Mouse (Mus musculus): Measurements from ENCODE around the gene Trpc1. TPM values are rescaled to one million over a fixed set of nuclear protein-coding genes. Genes with fewer than 3 reads are reported as not detected.
A peak's percentile ranks its signal among the peaks of the same experiment; 100 is the strongest.

The Trpc1 gene
- polyA plus RNA-seq (2016; fragmentation: Nextera tagmentation; extraction: Ambion mirVana): 0.90 and 1.4 TPM in 2 replicates

GRCm38 (mm10) chr9:95750037-95750511, at the start of gene Trpc1:
Trpc1 (minus strand) TSS chr9:95750375.
- Histone ChIP-seq H3K36me3 (no peaks in the 10 kb centered on the region), H3K27me3 (ENCODE audit: low read depth, poor library complexity, severe bottlenecking) (peaks cover 35% of the 10 kb centered on the region), H3K9me3 (replicated peaks) (no peaks in the 10 kb centered on the region), H3K4me1 (peaks cover 18% of the 10 kb centered on the region), H3K4me3 (peak within 1 kb of the TSS; percentile 80), H3K27ac (peak within 1 kb of the TSS; percentile 87)
- WGBS: under 1% methylated on average over 54 of the region's 56 CpGs
- DNase-seq (ENCODE audit: low spot score): peak; percentile 89

GRCm38 (mm10) chr9:95796323-95796722, 46.1 kb upstream of the Trpc1 start:
- H3K27ac ChIP-seq: no peak overlapping the region
- no peak overlapping the region for H3K4me3 ChIP-seq
- DNase-seq (ENCODE audit: low spot score): no peak
- 94% methylated on average over 2 of the region's 2 CpGs for WGBS
- no peaks in the 10 kb centered on the region for H3K36me3 ChIP-seq
- H3K27me3 ChIP-seq (ENCODE audit: low read depth, poor library complexity, severe bottlenecking): no peaks in the 10 kb centered on the region
- no peaks in the 10 kb centered on the region for H3K4me1 ChIP-seq
- H3K9me3 ChIP-seq (replicated peaks): no peaks in the 10 kb centered on the region

- Histone ChIP-seq H3K4me1 (no peaks in the 10 kb centered on the region), H3K9me3 (replicated peaks) (no peaks in the 10 kb centered on the region), H3K4me3 (no peak overlapping the region), H3K27me3 (ENCODE audit: low read depth, poor library complexity, severe bottlenecking) (no peaks in the 10 kb centered on the region), H3K27ac (no peak overlapping the region), H3K36me3 (no peaks in the 10 kb centered on the region)
- WGBS: 92% methylated on average over 5 of the region's 5 CpGs
- no peak for DNase-seq (ENCODE audit: low spot score)
Measured at GRCm38 (mm10) chr9:95795844-95796243, 45.7 kb upstream of the Trpc1 start.

- no peaks in the 10 kb centered on the region for H3K36me3 ChIP-seq
- no peak for DNase-seq (ENCODE audit: low spot score)
- no peak overlapping the region for H3K27ac ChIP-seq
- no peak overlapping the region for H3K4me3 ChIP-seq
- 91% methylated on average over 2 of the region's 2 CpGs for WGBS
- H3K27me3 ChIP-seq (ENCODE audit: low read depth, poor library complexity, severe bottlenecking): no peaks in the 10 kb centered on the region
- no peaks in the 10 kb centered on the region for H3K4me1 ChIP-seq
- no peaks in the 10 kb centered on the region for H3K9me3 ChIP-seq (replicated peaks)
Measured at GRCm38 (mm10) chr9:95795077-95795784, 45.1 kb upstream of the Trpc1 start.

GRCm38 (mm10) chr9:95793986-95794744, 44.0 kb upstream of the Trpc1 start:
- H3K4me3 ChIP-seq: no peak overlapping the region
- WGBS: 91% methylated on average over 14 of the region's 15 CpGs
- no peaks in the 10 kb centered on the region for H3K36me3 ChIP-seq
- H3K27me3 ChIP-seq (ENCODE audit: low read depth, poor library complexity, severe bottlenecking): no peaks in the 10 kb centered on the region
- no peak for DNase-seq (ENCODE audit: low spot score)
- H3K9me3 ChIP-seq (replicated peaks): no peaks in the 10 kb centered on the region
- H3K4me1 ChIP-seq: no peaks in the 10 kb centered on the region
- no peak overlapping the region for H3K27ac ChIP-seq

GRCm38 (mm10) chr9:95784888-95785511, 34.8 kb upstream of the Trpc1 start:
- no peaks in the 10 kb centered on the region for H3K4me1 ChIP-seq
- H3K36me3 ChIP-seq: no peaks in the 10 kb centered on the region
- WGBS: 87% methylated on average over 16 of the region's 16 CpGs
- H3K9me3 ChIP-seq (replicated peaks): no peaks in the 10 kb centered on the region
- H3K4me3 ChIP-seq: no peak overlapping the region
- H3K27ac ChIP-seq: no peak overlapping the region
- DNase-seq (ENCODE audit: low spot score): no peak
- H3K27me3 ChIP-seq (ENCODE audit: low read depth, poor library complexity, severe bottlenecking): no peaks in the 10 kb centered on the region

- Histone ChIP-seq H3K4me3 (no peak overlapping the region), H3K27me3 (ENCODE audit: low read depth, poor library complexity, severe bottlenecking) (no peaks in the 10 kb centered on the region), H3K27ac (no peak overlapping the region), H3K36me3 (no peaks in the 10 kb centered on the region), H3K9me3 (replicated peaks) (no peaks in the 10 kb centered on the region), H3K4me1 (no peaks in the 10 kb centered on the region)
- WGBS: 82% methylated on average over 17 of the region's 17 CpGs
- DNase-seq (ENCODE audit: low spot score): no peak
Measured at GRCm38 (mm10) chr9:95783646-95784293, 33.6 kb upstream of the Trpc1 start.

GRCm38 (mm10) chr9:95771671-95772070, 21.5 kb upstream of the Trpc1 start:
- H3K4me1 ChIP-seq: no peaks in the 10 kb centered on the region
- no peaks in the 10 kb centered on the region for H3K9me3 ChIP-seq (replicated peaks)
- no peaks in the 10 kb centered on the region for H3K36me3 ChIP-seq
- 87% methylated on average over 2 of the region's 2 CpGs for WGBS
- no peaks in the 10 kb centered on the region for H3K27me3 ChIP-seq (ENCODE audit: low read depth, poor library complexity, severe bottlenecking)
- H3K27ac ChIP-seq: no peak overlapping the region
- DNase-seq (ENCODE audit: low spot score): no peak
- H3K4me3 ChIP-seq: no peak overlapping the region

GRCm38 (mm10) chr9:95763218-95763617, 13.0 kb upstream of the Trpc1 start:
- H3K4me3 ChIP-seq: no peak overlapping the region
- H3K9me3 ChIP-seq (replicated peaks): no peaks in the 10 kb centered on the region
- H3K36me3 ChIP-seq: no peaks in the 10 kb centered on the region
- H3K4me1 ChIP-seq: no peaks in the 10 kb centered on the region
- H3K27me3 ChIP-seq (ENCODE audit: low read depth, poor library complexity, severe bottlenecking): no peaks in the 10 kb centered on the region
- 86% methylated on average over 4 of the region's 4 CpGs for WGBS
- no peak overlapping the region for H3K27ac ChIP-seq
- no peak for DNase-seq (ENCODE audit: low spot score)

- H3K27ac ChIP-seq: no peak overlapping the region
- no peaks in the 10 kb centered on the region for H3K9me3 ChIP-seq (replicated peaks)
- no peaks in the 10 kb centered on the region for H3K36me3 ChIP-seq
- 88% methylated on average over 3 of the region's 3 CpGs for WGBS
- DNase-seq (ENCODE audit: low spot score): no peak
- no peaks in the 10 kb centered on the region for H3K27me3 ChIP-seq (ENCODE audit: low read depth, poor library complexity, severe bottlenecking)
- no peak overlapping the region for H3K4me3 ChIP-seq
- H3K4me1 ChIP-seq: no peaks in the 10 kb centered on the region
Measured at GRCm38 (mm10) chr9:95762228-95762627, 12.1 kb upstream of the Trpc1 start.

GRCm38 (mm10) chr9:95761381-95761780, 11.2 kb upstream of the Trpc1 start:
- no peak for DNase-seq (ENCODE audit: low spot score)
- Histone ChIP-seq H3K27ac (no peak overlapping the region), H3K9me3 (replicated peaks) (no peaks in the 10 kb centered on the region), H3K36me3 (no peaks in the 10 kb centered on the region), H3K4me1 (no peaks in the 10 kb centered on the region), H3K4me3 (no peak overlapping the region), H3K27me3 (ENCODE audit: low read depth, poor library complexity, severe bottlenecking) (no peaks in the 10 kb centered on the region)
- 92% methylated on average over 8 of the region's 8 CpGs for WGBS

GRCm38 (mm10) chr9:95750746-95751145, 571 bp upstream of the Trpc1 start:
- H3K9me3 ChIP-seq (replicated peaks): no peaks in the 10 kb centered on the region

More at GRCm38 (mm10) chr9:95750746-95751145, 571 bp upstream of the Trpc1 start:
- H3K4me3 ChIP-seq: peak overlapping the region; percentile 80
- H3K36me3 ChIP-seq: no peaks in the 10 kb centered on the region
- no peak for DNase-seq (ENCODE audit: low spot score)
- WGBS: 47% methylated on average over 9 of the region's 9 CpGs
- peaks cover 35% of the 10 kb centered on the region for H3K27me3 ChIP-seq (ENCODE audit: low read depth, poor library complexity, severe bottlenecking)
- peaks cover 14% of the 10 kb centered on the region for H3K4me1 ChIP-seq
- no peak overlapping the region for H3K27ac ChIP-seq
